Mouse (Mus musculus): ENCODE results near the gene Mlana.

DNA sequence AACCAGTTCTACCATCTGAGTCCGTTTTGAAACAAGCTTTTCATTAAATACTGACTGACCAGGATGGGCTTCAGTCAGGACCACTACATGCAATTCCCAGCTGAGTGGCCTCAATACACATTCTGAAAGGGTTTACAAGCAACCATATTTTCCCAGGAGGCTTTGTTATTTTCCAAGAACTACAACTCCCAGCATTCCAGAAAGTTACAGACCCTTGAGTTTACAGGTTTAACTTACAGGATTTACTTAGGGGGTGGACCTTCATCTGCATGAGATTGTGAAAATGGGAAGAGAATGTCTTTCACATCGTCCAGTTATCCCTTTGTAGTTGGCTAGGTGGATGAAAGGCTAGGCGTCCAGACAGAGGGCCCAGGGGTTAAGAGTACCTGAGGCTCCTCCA is 40.6 kb upstream of the Mlana start:
- no peak for TF ChIP-seq CTCF (IDR thresholded peaks at IDR 0.05; ENCODE audit: low read depth, low read length)
- no peak for TF ChIP-seq TAL1 (conservative IDR thresholded peaks at IDR 0.05; ENCODE audit: low read depth, low read length)
- no peak for TF ChIP-seq POLR2AphosphoS5 (IDR thresholded peaks at IDR 0.05; ENCODE audit: insufficient replicate concordance, low read depth, low read length)
- no peak for TF ChIP-seq GATA1 (IDR thresholded peaks at IDR 0.05; ENCODE audit: borderline replicate concordance, low read length)
- no peak for TF ChIP-seq GATA2 (IDR thresholded peaks at IDR 0.05; ENCODE audit: borderline replicate concordance, low read depth, low read length)
